Mouse (Mus musculus): ENCODE results near the gene Fadd. TPM values are rescaled to one million over a fixed set of nuclear protein-coding genes. Genes with fewer than 3 reads are reported as not detected.
A peak's percentile ranks its signal among the peaks of the same experiment; 100 is the strongest.

The Fadd gene
- polyA plus RNA-seq (2012; rRNA removed), result 2.5 and 2.6 TPM in 2 replicates

- DNase-seq (ENCODE audit: extremely low spot score in 1 of 2, low spot score in 1 of 2), result peak; percentile 88 to 95
These were observed at the start of gene Fadd for GRCm38 (mm10) chr7:144582284-144582980. Fadd (minus strand) TSS chr7:144582463.

GRCm38 (mm10) chr7:144630622-144631021 lies 48.4 kb upstream of the Fadd start:
- no peak for DNase-seq (ENCODE audit: extremely low spot score in 1 of 2, low spot score in 1 of 2)

GRCm38 (mm10) chr7:144628334-144628915 lies 46.2 kb upstream of the Fadd start:
- DNase-seq (ENCODE audit: extremely low spot score in 1 of 2, low spot score in 1 of 2), result no peak

GRCm38 (mm10) chr7:144627606-144628333 lies 45.5 kb upstream of the Fadd start:
- no peak for DNase-seq (ENCODE audit: extremely low spot score in 1 of 2, low spot score in 1 of 2)

GRCm38 (mm10) chr7:144626042-144626441 lies 43.8 kb upstream of the Fadd start:
- DNase-seq (ENCODE audit: extremely low spot score in 1 of 2, low spot score in 1 of 2), result peak in 1 of 2 experiments; percentile 10

- DNase-seq (ENCODE audit: extremely low spot score in 1 of 2, low spot score in 1 of 2), result peak in 1 of 2 experiments; percentile 33
These were observed 38.7 kb upstream of the Fadd start for GRCm38 (mm10) chr7:144620721-144621681.

- no peak for DNase-seq (ENCODE audit: extremely low spot score in 1 of 2, low spot score in 1 of 2)
These were observed 38.1 kb upstream of the Fadd start for GRCm38 (mm10) chr7:144620315-144620714.

GRCm38 (mm10) chr7:144615343-144615742 lies 33.1 kb upstream of the Fadd start:
- no peak for DNase-seq (ENCODE audit: extremely low spot score in 1 of 2, low spot score in 1 of 2)

GRCm38 (mm10) chr7:144612829-144613228 lies 30.6 kb upstream of the Fadd start:
- no peak for DNase-seq (ENCODE audit: extremely low spot score in 1 of 2, low spot score in 1 of 2)

- DNase-seq (ENCODE audit: extremely low spot score in 1 of 2, low spot score in 1 of 2), result no peak
These were observed 30.1 kb upstream of the Fadd start for GRCm38 (mm10) chr7:144612351-144612750.

GRCm38 (mm10) chr7:144611595-144611994 lies 29.3 kb upstream of the Fadd start:
- no peak for DNase-seq (ENCODE audit: extremely low spot score in 1 of 2, low spot score in 1 of 2)

- DNase-seq (ENCODE audit: extremely low spot score in 1 of 2, low spot score in 1 of 2), result no peak
These were observed 27.3 kb upstream of the Fadd start for GRCm38 (mm10) chr7:144609568-144609967.

GRCm38 (mm10) chr7:144607862-144608261 lies 25.6 kb upstream of the Fadd start:
- DNase-seq (ENCODE audit: extremely low spot score in 1 of 2, low spot score in 1 of 2), result no peak

GRCm38 (mm10) chr7:144604735-144605134 lies 22.5 kb upstream of the Fadd start:
- DNase-seq (ENCODE audit: extremely low spot score in 1 of 2, low spot score in 1 of 2), result no peak

- DNase-seq (ENCODE audit: extremely low spot score in 1 of 2, low spot score in 1 of 2), result no peak
These were observed 22.0 kb upstream of the Fadd start for GRCm38 (mm10) chr7:144604291-144604690.

- DNase-seq (ENCODE audit: extremely low spot score in 1 of 2, low spot score in 1 of 2), result no peak
These were observed 18.2 kb upstream of the Fadd start for GRCm38 (mm10) chr7:144600333-144600900.

- DNase-seq (ENCODE audit: extremely low spot score in 1 of 2, low spot score in 1 of 2), result peak in 1 of 2 experiments; percentile 23
These were observed 7.2 kb upstream of the Fadd start for GRCm38 (mm10) chr7:144589508-144589907.

GRCm38 (mm10) chr7:144587291-144587690 lies 5.0 kb upstream of the Fadd start:
- DNase-seq (ENCODE audit: extremely low spot score in 1 of 2, low spot score in 1 of 2), result peak; percentile 12 to 78

- peak; percentile 22 to 77 for DNase-seq (ENCODE audit: extremely low spot score in 1 of 2, low spot score in 1 of 2)
These were observed 3.4 kb upstream of the Fadd start for GRCm38 (mm10) chr7:144585648-144586047.

- peak in 1 of 2 experiments; percentile 42 for DNase-seq (ENCODE audit: extremely low spot score in 1 of 2, low spot score in 1 of 2)
These were observed 1.4 kb upstream of the Fadd start for GRCm38 (mm10) chr7:144583619-144584018.

Measured in frontal cortex, adult 2 months (tissue).